Mouse (Mus musculus): ENCODE results near the gene Sars2.

Sars2 gene

GRCm38 (mm10) chr7:28726600-28726999 is 15.2 kb upstream of the Sars2 start:
- DNase-seq (ENCODE audit: low read depth) = peak; percentile 90

- DNase-seq (ENCODE audit: low read depth) = peak; percentile 83
Measured at GRCm38 (mm10) chr7:28727649-28728340, 14.0 kb upstream of the Sars2 start.

- no peak for DNase-seq (ENCODE audit: low read depth)
Measured at GRCm38 (mm10) chr7:28732341-28733142, 9.2 kb upstream of the Sars2 start.

- no peak for DNase-seq (ENCODE audit: low read depth)
Measured at GRCm38 (mm10) chr7:28733211-28733610, 8.6 kb upstream of the Sars2 start.

- no peak for DNase-seq (ENCODE audit: low read depth)
Measured at GRCm38 (mm10) chr7:28735701-28736100, 6.1 kb upstream of the Sars2 start.

GRCm38 (mm10) chr7:28739829-28740228 is 2.0 kb upstream of the Sars2 start:
- DNase-seq (ENCODE audit: low read depth) = no peak

GRCm38 (mm10) chr7:28740949-28741348 is 843 bp upstream of the Sars2 start:
- peak; percentile 39 for DNase-seq (ENCODE audit: low read depth)

- no peak for DNase-seq (ENCODE audit: low read depth)
Measured at GRCm38 (mm10) chr7:28741368-28741708, 454 bp upstream of the Sars2 start.

GRCm38 (mm10) chr7:28749935-28750334 is 8.1 kb downstream of the Sars2 start:
- DNase-seq (ENCODE audit: low read depth) = no peak

- DNase-seq (ENCODE audit: low read depth) = no peak
Measured at GRCm38 (mm10) chr7:28756079-28756478, 14.3 kb downstream of the Sars2 start, which contains the start of gene Ccer2. TSS of gene Ccer2 (plus strand) at chr7:28756174.

GRCm38 (mm10) chr7:28758623-28759022 is 16.8 kb downstream of the Sars2 start:
- no peak for DNase-seq (ENCODE audit: low read depth)

GRCm38 (mm10) chr7:28761907-28762306 is 20.1 kb downstream of the Sars2 start:
- no peak for DNase-seq (ENCODE audit: low read depth)

- peak; percentile 35 for DNase-seq (ENCODE audit: low read depth)
Measured at GRCm38 (mm10) chr7:28765211-28765610, 23.4 kb downstream of the Sars2 start.

GRCm38 (mm10) chr7:28766173-28766879 is 24.5 kb downstream of the Sars2 start, which contains the start of gene Sirt2:
TSS of gene Sirt2 (plus strand) at chr7:28766735.
- DNase-seq (ENCODE audit: low read depth) = peak; percentile 98

- DNase-seq (ENCODE audit: low read depth) = peak; percentile 24
Measured at GRCm38 (mm10) chr7:28766910-28767309, 25.1 kb downstream of the Sars2 start.

GRCm38 (mm10) chr7:28767462-28767965 is 25.7 kb downstream of the Sars2 start, which contains the start of gene Nfkbib:
TSS of gene Nfkbib (minus strand) at chr7:28767512.
- no peak for DNase-seq (ENCODE audit: low read depth)

- no peak for DNase-seq (ENCODE audit: low read depth)
Measured at GRCm38 (mm10) chr7:28769414-28769958, 27.7 kb downstream of the Sars2 start.

- no peak for DNase-seq (ENCODE audit: low read depth)
Measured at GRCm38 (mm10) chr7:28770309-28770708, 28.5 kb downstream of the Sars2 start.

GRCm38 (mm10) chr7:28771867-28772266 is 30.1 kb downstream of the Sars2 start:
- DNase-seq (ENCODE audit: low read depth) = no peak

- no peak for DNase-seq (ENCODE audit: low read depth)
Measured at GRCm38 (mm10) chr7:28773163-28773562, 31.4 kb downstream of the Sars2 start.

GRCm38 (mm10) chr7:28774164-28774563 is 32.4 kb downstream of the Sars2 start:
- DNase-seq (ENCODE audit: low read depth) = no peak

- no peak for DNase-seq (ENCODE audit: low read depth)
Measured at GRCm38 (mm10) chr7:28775129-28775528, 33.3 kb downstream of the Sars2 start.
